Mouse (Mus musculus): ENCODE measurements at regions not wholly inside any gene's neighbourhood (a gene's known extent, or its start where the extent isn't known, plus 50 kb on each side); places are given as distances from the start of the nearest gene placed in this dataset.
A peak's percentile ranks its signal among the peaks of the same experiment; 100 is the strongest.

DNA sequence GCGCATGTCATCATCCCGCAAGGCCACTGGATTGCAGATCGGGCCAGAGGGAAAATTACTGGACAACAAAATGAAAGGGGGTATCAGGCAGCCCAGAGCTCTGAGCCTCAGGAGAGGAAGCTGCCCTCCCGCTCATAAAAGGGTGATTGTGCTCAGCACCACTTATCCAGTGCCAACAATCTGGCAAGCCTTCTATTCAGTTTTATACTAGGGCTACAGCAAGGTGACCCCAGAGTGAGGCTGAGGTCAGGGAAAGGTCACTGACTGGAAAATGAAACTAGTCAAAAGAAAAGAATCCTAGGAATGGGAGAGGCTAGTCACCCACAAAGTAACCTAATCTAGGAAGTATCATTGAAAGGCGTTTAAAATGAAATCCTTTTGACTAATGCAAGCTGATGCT is 198.5 kb upstream of the Tmem161b start:
- DNase-seq (ENCODE audit: low spot score), result peak; percentile 13
- 49% methylated on average over 5 of the region's 5 CpGs for WGBS
- H3K4me3 ChIP-seq, result no peak overlapping the region
- no peaks in the 10 kb centered on the region for H3K27me3 ChIP-seq (ENCODE audit: low read depth, poor library complexity, severe bottlenecking)
- no peaks in the 10 kb centered on the region for H3K9me3 ChIP-seq (replicated peaks)
- H3K36me3 ChIP-seq, result no peaks in the 10 kb centered on the region
- peaks cover 17% of the 10 kb centered on the region for H3K4me1 ChIP-seq
- H3K27ac ChIP-seq (replicated peaks), result peak overlapping the region; percentile 49

DNA sequence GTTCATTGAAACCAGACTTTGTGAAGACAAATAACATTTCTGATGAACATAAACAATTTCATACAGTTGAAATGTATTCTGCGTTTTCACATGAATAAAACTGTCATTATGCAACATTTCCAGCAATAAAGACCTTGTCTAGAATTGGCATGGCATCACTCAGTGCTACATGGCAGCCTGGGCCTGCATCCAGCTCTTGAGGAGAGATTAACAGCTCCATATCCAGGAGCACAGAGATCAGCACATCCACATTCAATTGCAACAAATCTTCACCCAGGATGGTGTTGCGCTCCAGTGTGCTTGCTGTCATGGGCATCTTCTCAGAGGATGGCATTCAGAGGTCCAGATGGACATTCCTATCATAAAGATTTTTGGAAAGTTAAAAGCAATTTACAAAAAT is 196.7 kb upstream of the Tmem161b start:
- Histone ChIP-seq H3K27me3 (ENCODE audit: low read depth, poor library complexity, severe bottlenecking) (no peaks in the 10 kb centered on the region), H3K27ac (replicated peaks) (no peak overlapping the region), H3K36me3 (no peaks in the 10 kb centered on the region), H3K4me3 (no peak overlapping the region), H3K4me1 (peaks cover 17% of the 10 kb centered on the region), H3K9me3 (replicated peaks) (no peaks in the 10 kb centered on the region)
- 92% methylated on average over 2 of the region's 2 CpGs for WGBS
- no peak for DNase-seq (ENCODE audit: low spot score)

DNA sequence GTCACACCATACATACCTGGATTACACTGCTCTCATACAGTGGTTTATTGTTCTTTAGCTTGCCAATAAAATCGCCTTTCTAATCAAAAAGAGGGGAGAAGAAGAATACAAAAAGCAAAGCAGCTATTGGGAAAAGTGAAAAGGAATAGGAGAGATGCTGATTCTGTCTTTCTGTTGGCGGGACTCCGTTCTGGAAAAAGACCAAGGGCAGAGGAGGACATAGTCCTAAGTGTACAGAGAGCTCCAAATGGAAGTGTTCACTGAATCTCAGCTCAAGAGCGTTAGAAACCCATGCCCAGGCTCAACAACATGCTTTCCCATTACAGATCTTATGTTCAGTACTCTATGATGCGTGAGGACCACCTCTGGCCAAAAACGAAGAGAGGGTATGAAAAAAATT is 174.4 kb upstream of the Tmem161b start:
- DNase-seq (ENCODE audit: low spot score), result no peak
- no peak overlapping the region for H3K4me3 ChIP-seq
- 88% methylated on average over 6 of the region's 6 CpGs for WGBS
- no peaks in the 10 kb centered on the region for H3K36me3 ChIP-seq
- H3K27ac ChIP-seq (replicated peaks), result no peak overlapping the region
- no peaks in the 10 kb centered on the region for H3K27me3 ChIP-seq (ENCODE audit: low read depth, poor library complexity, severe bottlenecking)
- H3K9me3 ChIP-seq (replicated peaks), result no peaks in the 10 kb centered on the region
- H3K4me1 ChIP-seq, result no peaks in the 10 kb centered on the region

DNA sequence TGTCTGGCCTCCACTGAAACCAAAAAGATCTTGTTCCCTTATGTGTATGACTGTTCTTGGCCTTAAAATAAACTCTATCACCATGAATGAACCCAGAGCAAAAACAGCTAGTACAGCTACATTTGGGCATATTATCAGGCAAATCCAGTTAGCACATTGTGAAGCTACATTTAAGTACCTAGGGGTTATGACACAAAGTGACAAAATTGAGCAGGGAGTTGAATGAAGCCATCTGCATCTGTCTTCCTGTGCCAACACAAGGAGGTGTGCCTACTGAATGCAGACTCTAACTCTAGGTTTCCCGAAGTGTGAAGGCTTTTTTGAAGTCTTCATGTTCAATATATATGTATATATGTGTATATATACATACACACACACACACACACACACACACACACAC is 169.9 kb upstream of the Tmem161b start:
- H3K4me3 ChIP-seq, result no peak overlapping the region
- no peak for DNase-seq (ENCODE audit: low spot score)
- no peaks in the 10 kb centered on the region for H3K36me3 ChIP-seq
- H3K27me3 ChIP-seq (ENCODE audit: low read depth, poor library complexity, severe bottlenecking), result no peaks in the 10 kb centered on the region
- no peak overlapping the region for H3K27ac ChIP-seq (replicated peaks)
- H3K4me1 ChIP-seq, result peaks cover 16% of the 10 kb centered on the region
- 74% methylated on average over 1 of the region's 1 CpGs for WGBS
- no peaks in the 10 kb centered on the region for H3K9me3 ChIP-seq (replicated peaks)

DNA sequence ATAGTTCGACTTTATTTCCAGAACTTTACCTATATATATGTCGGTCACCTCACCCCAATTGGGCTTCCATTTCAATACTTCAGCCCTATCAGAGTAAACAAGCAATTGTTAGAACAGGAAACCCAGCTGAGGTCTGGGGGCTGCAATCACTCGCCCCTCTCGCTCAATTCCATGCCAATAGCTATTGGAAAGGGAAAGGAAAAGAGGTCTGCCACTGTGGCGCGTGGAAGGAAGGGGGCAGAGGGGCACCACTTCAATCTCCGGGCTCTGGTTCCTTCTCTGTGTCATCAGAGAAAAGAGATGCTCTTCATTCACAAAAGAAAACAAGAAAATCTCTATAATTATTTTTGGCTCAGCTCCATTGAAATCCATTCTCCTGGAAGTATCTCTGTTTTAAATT is 167.1 kb upstream of the Tmem161b start:
- no peaks in the 10 kb centered on the region for H3K9me3 ChIP-seq (replicated peaks)
- WGBS, result 80% methylated on average over 7 of the region's 7 CpGs
- H3K36me3 ChIP-seq, result no peaks in the 10 kb centered on the region
- H3K27ac ChIP-seq (replicated peaks), result no peak overlapping the region
- no peak overlapping the region for H3K4me3 ChIP-seq
- H3K4me1 ChIP-seq, result peaks cover 43% of the 10 kb centered on the region
- no peak for DNase-seq (ENCODE audit: low spot score)
- no peaks in the 10 kb centered on the region for H3K27me3 ChIP-seq (ENCODE audit: low read depth, poor library complexity, severe bottlenecking)

GRCm38 (mm10) chr13:84055576-84055975 is 166.5 kb upstream of the Tmem161b start:
- no peaks in the 10 kb centered on the region for H3K36me3 ChIP-seq
- no peaks in the 10 kb centered on the region for H3K27me3 ChIP-seq (ENCODE audit: low read depth, poor library complexity, severe bottlenecking)
- no peak for DNase-seq (ENCODE audit: low spot score)
- H3K27ac ChIP-seq (replicated peaks), result peak overlapping the region; percentile 88; the same call in 1 of the 2 replicates
- H3K4me1 ChIP-seq, result peaks cover 49% of the 10 kb centered on the region
- H3K9me3 ChIP-seq (replicated peaks), result no peaks in the 10 kb centered on the region
- H3K4me3 ChIP-seq, result no peak overlapping the region

DNA sequence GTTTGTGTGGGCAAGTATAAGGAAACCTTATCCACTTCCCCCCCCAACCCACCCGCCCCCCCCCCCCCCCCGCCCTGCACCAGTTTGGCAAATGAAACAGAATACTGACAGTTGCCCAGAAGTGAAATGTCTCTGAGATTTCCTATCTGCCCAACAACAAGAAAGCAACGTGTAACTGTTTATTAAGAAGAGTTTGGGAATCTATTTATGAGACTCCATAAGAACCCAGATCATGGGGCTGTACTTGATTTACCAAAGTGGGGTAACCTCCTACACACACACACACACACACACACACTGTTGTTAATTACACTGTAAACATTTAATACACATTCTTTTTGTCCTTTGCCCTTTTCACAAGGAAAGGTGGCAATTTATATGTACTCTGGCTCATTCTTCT is 165.6 kb upstream of the Tmem161b start:
- H3K4me1 ChIP-seq, result peaks cover 58% of the 10 kb centered on the region
- H3K27me3 ChIP-seq (ENCODE audit: low read depth, poor library complexity, severe bottlenecking), result no peaks in the 10 kb centered on the region
- no peaks in the 10 kb centered on the region for H3K9me3 ChIP-seq (replicated peaks)
- no peak for DNase-seq (ENCODE audit: low spot score)
- H3K4me3 ChIP-seq, result no peak overlapping the region
- 76% methylated on average over 3 of the region's 3 CpGs for WGBS
- peak overlapping the region; percentile 88 for H3K27ac ChIP-seq (replicated peaks)
- no peaks in the 10 kb centered on the region for H3K36me3 ChIP-seq

DNA sequence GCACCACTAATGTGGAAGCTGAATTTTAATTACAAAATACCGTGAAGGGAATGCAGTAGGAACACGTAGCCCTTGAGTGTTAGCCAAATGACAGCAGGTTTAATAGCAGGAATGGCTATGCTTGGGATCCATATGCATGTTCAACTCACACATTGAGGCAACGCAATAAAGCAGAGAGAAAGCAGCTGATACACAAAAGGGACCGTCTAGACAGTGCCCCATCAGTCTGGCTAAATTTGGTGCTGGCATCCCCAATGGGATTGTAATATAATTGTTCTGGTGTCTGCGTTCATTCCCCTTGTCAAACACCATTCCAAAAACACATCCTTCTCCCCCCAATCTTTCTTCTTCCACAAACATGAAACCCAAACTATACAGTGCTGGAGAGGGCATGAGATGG is 165.1 kb upstream of the Tmem161b start:
- peak overlapping the region; percentile 88 for H3K27ac ChIP-seq (replicated peaks)
- H3K4me1 ChIP-seq, result peaks cover 64% of the 10 kb centered on the region
- no peaks in the 10 kb centered on the region for H3K9me3 ChIP-seq (replicated peaks)
- no peak for DNase-seq (ENCODE audit: low spot score)
- 63% methylated on average over 5 of the region's 5 CpGs for WGBS
- no peak overlapping the region for H3K4me3 ChIP-seq
- no peaks in the 10 kb centered on the region for H3K36me3 ChIP-seq
- H3K27me3 ChIP-seq (ENCODE audit: low read depth, poor library complexity, severe bottlenecking), result no peaks in the 10 kb centered on the region

DNA sequence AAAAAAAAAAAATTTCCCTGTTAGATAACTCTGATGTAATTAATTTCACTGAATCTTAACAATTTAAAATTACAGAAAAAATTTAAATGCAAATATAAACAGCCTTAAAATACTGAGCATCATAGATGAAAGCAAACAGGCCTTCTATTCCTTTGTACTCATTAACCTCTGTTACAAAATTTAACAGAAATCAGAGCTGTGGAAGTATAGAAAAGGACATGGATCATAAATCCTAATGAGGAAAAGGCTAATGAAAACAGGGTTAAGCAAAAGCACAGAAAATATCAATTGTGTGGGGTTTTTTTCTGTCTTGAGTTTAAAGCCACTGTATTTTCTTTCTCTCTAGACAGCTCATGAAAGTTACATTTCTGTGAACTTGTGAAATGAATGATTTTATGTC is 164.6 kb upstream of the Tmem161b start:
- Histone ChIP-seq H3K27me3 (ENCODE audit: low read depth, poor library complexity, severe bottlenecking) (no peaks in the 10 kb centered on the region), H3K4me3 (no peak overlapping the region), H3K36me3 (no peaks in the 10 kb centered on the region), H3K27ac (replicated peaks) (peak overlapping the region; percentile 88), H3K4me1 (peaks cover 68% of the 10 kb centered on the region), H3K9me3 (replicated peaks) (no peaks in the 10 kb centered on the region)
- DNase-seq (ENCODE audit: low spot score), result no peak

GRCm38 (mm10) chr13:84058251-84058650 is 163.8 kb upstream of the Tmem161b start:
- 55% methylated on average over 3 of the region's 3 CpGs for WGBS
- no peaks in the 10 kb centered on the region for H3K9me3 ChIP-seq (replicated peaks)
- peaks cover 76% of the 10 kb centered on the region for H3K4me1 ChIP-seq
- H3K36me3 ChIP-seq, result no peaks in the 10 kb centered on the region
- no peaks in the 10 kb centered on the region for H3K27me3 ChIP-seq (ENCODE audit: low read depth, poor library complexity, severe bottlenecking)
- DNase-seq (ENCODE audit: low spot score), result no peak
- peak overlapping the region; percentile 42 for H3K4me3 ChIP-seq
- peak overlapping the region; percentile 88 for H3K27ac ChIP-seq (replicated peaks)

DNA sequence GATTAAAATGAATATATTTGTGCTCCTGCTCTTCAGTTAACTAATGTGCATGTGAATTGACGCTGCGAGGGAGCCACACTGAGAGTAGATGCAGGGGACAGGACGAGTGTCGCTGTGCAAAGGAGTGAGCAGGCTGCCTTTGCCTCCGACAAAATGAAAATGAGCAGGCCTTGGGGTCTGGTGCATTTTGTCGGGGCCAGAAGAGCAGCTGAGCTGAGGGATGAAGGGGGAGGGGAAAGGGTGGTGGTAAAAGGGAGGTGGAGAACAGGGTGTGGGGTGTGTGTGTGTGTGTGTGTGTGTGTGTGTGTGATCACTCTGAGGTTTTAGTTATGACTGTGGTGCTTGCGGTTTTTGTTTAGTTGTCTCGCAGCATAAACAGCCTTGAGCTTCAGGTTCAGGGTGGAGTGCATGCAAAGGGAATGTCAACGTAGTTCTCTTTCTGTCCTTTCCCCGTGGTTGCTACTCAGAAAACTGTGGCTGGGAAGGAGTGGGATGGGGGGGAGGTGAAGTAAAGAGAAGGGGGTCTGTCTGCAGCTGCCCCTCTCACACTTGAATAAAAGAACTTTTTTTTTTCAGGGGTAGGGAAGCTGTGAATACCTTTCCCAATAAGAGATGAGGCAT is 163.0 kb upstream of the Tmem161b start:
- Histone ChIP-seq H3K4me1 (peaks cover 85% of the 10 kb centered on the region), H3K9me3 (replicated peaks) (no peaks in the 10 kb centered on the region), H3K27me3 (ENCODE audit: low read depth, poor library complexity, severe bottlenecking) (no peaks in the 10 kb centered on the region), H3K4me3 (peak overlapping the region; percentile 42), H3K36me3 (no peaks in the 10 kb centered on the region), H3K27ac (replicated peaks) (peak overlapping the region; percentile 88)
- peak; percentile 83 for DNase-seq (ENCODE audit: low spot score)
- WGBS, result 5% methylated on average over 10 of the region's 10 CpGs

DNA sequence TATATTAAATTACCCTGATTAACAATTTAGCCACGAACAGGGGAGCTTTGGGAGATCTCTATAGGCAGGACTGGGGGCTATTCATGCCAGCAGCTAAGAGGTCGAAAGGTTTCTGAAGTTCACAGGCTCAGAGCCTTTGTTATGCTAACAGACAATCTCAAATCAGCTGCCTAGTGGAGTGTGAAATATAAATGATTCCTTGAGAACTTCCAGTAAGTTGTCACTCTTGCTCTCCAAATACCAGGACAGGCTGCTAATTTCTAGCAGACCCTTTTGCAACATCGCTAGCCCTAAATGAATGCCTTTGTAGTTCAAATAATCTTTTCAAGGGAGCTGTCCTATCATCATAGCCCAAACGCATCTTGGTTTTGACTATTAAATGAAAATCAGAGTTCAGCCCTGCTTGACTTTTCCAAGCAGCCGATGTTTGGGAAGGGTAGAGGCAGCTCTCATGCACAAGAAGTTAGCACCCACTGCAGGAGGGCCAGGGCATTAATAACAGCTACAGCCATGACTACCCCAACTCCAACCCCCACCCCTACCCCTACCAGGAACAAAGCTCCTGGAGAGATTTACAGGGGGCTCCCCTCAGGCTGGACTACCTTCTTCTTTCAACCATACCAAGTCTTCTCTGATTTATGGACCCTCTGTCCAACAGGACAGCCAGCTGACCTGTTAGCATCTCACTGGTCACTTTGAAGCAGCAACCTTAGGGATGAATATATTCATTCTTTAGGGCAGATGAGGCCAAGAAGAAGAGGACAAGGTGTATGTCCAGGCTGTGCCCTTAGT is 162.2 kb upstream of the Tmem161b start:
- Histone ChIP-seq H3K4me3 (peak overlapping the region; percentile 42), H3K4me1 (peaks cover 91% of the 10 kb centered on the region), H3K9me3 (replicated peaks) (no peaks in the 10 kb centered on the region), H3K27me3 (ENCODE audit: low read depth, poor library complexity, severe bottlenecking) (no peaks in the 10 kb centered on the region), H3K27ac (replicated peaks) (peak overlapping the region; percentile 88), H3K36me3 (no peaks in the 10 kb centered on the region)
- WGBS, result 6% methylated on average over 5 of the region's 5 CpGs
- DNase-seq (ENCODE audit: low spot score), result peak; percentile 69

DNA sequence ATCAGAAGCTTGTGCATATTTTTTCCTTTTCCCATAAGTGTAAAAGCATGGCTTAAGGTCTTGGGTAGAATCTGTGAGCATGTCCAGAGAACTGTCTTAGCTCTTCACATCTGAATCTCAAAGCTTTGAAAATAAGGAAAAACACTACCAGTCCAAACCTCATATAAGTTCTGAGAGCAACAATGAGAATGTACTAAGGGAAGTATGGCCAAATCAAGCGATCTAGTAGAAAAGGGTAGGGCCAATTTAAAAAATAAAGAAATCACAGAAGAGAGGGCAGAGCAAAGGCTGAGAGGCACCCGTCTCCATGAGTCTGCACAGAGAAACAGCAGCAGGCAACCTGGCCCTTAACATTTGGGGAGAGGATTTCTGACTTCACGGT is 161.7 kb upstream of the Tmem161b start:
- no peak for DNase-seq (ENCODE audit: low spot score)
- H3K36me3 ChIP-seq, result no peaks in the 10 kb centered on the region
- H3K9me3 ChIP-seq (replicated peaks), result no peaks in the 10 kb centered on the region
- no peak overlapping the region; the same call in 1 of the 2 replicates for H3K4me3 ChIP-seq
- no peaks in the 10 kb centered on the region for H3K27me3 ChIP-seq (ENCODE audit: low read depth, poor library complexity, severe bottlenecking)
- WGBS, result 63% methylated on average over 3 of the region's 3 CpGs
- peak overlapping the region; percentile 88 for H3K27ac ChIP-seq (replicated peaks)
- peaks cover 95% of the 10 kb centered on the region for H3K4me1 ChIP-seq

All from midbrain, embryonic 10.5 days (tissue).